Mouse (Mus musculus): Measurements from ENCODE around the gene AU040320. TPM values are rescaled to one million over a fixed set of nuclear protein-coding genes. Genes with fewer than 3 reads are reported as not detected.

Gene AU040320
- total and polyA plus RNA-seq, 3 experiments = 26.7 to 35.5 (median 27.6) TPM

GRCm38 (mm10) chr4:126756766-126757165, 3.4 kb downstream of the AU040320 start:
- TF ChIP-seq POLR2A (IDR thresholded peaks at IDR 0.05; ENCODE audit: insufficient read depth, low read depth, low read length) (no peak), EP300 (IDR thresholded peaks at IDR 0.05; ENCODE audit: insufficient read depth, low read depth, low read length) (no peak), CTCF (IDR thresholded peaks at IDR 0.05) (no peak)
- Histone ChIP-seq H3K27ac (no peak overlapping the region), H3K36me3 (ENCODE audit: control insufficient read depth, insufficient read depth, low read length) (peaks cover 3% of the 10 kb centered on the region), H3K4me1 (ENCODE audit: control insufficient read depth, insufficient read depth, low read length) (peaks cover 4% of the 10 kb centered on the region), H3K27me3 (ENCODE audit: control insufficient read depth, insufficient read depth, low read length) (no peaks in the 10 kb centered on the region), H3K9ac (ENCODE audit: low read depth, low read length) (no peak overlapping the region), H3K4me3 (no peak overlapping the region), H3K79me2 (replicated peaks; ENCODE audit: control insufficient read depth, insufficient read depth, low read length) (no peaks in the 10 kb centered on the region)
- intact Hi-C loops (cut with DNase I) = loop anchor here (10.0 kb wide), 1 partner anchor 208 kb away; the partner anchor contains the start of gene Zmym4
- 20% methylated on average over 4 of the region's 4 CpGs for WGBS
- peak in 1 of 2 experiments; percentile 43 for DNase-seq

GRCm38 (mm10) chr4:126758299-126758698, 5.0 kb downstream of the AU040320 start:
- intact Hi-C loops (cut with DNase I) = loop anchor here (10.0 kb wide), 1 partner anchor 207 kb away; the partner anchor contains the start of gene Zmym4
- Histone ChIP-seq H3K27me3 (ENCODE audit: control insufficient read depth, insufficient read depth, low read length) (no peaks in the 10 kb centered on the region), H3K27ac (no peak overlapping the region), H3K9ac (ENCODE audit: low read depth, low read length) (no peak overlapping the region), H3K4me1 (ENCODE audit: control insufficient read depth, insufficient read depth, low read length) (peaks cover 1% of the 10 kb centered on the region; the same call in 1 of the 2 replicates), H3K4me3 (no peak overlapping the region), H3K36me3 (ENCODE audit: control insufficient read depth, insufficient read depth, low read length) (peaks cover 3% of the 10 kb centered on the region), H3K79me2 (replicated peaks; ENCODE audit: control insufficient read depth, insufficient read depth, low read length) (no peaks in the 10 kb centered on the region)
- 66% methylated on average over 5 of the region's 5 CpGs for WGBS
- TF ChIP-seq POLR2A (IDR thresholded peaks at IDR 0.05; ENCODE audit: insufficient read depth, low read depth, low read length) (no peak), CTCF (IDR thresholded peaks at IDR 0.05) (no peak), EP300 (IDR thresholded peaks at IDR 0.05; ENCODE audit: insufficient read depth, low read depth, low read length) (no peak)
- DNase-seq = no peak

- Histone ChIP-seq H3K79me2 (replicated peaks; ENCODE audit: control insufficient read depth, insufficient read depth, low read length) (no peaks in the 10 kb centered on the region), H3K36me3 (ENCODE audit: control insufficient read depth, insufficient read depth, low read length) (peaks cover 3% of the 10 kb centered on the region), H3K9ac (ENCODE audit: low read depth, low read length) (no peak overlapping the region), H3K27me3 (ENCODE audit: control insufficient read depth, insufficient read depth, low read length) (no peaks in the 10 kb centered on the region), H3K27ac (no peak overlapping the region), H3K4me1 (ENCODE audit: control insufficient read depth, insufficient read depth, low read length) (no peaks in the 10 kb centered on the region), H3K4me3 (no peak overlapping the region)
- 77% methylated on average over 2 of the region's 2 CpGs for WGBS
- no peak for DNase-seq
- TF ChIP-seq POLR2A (IDR thresholded peaks at IDR 0.05; ENCODE audit: insufficient read depth, low read depth, low read length) (no peak), CTCF (IDR thresholded peaks at IDR 0.05) (no peak), EP300 (IDR thresholded peaks at IDR 0.05; ENCODE audit: insufficient read depth, low read depth, low read length) (no peak)
- intact Hi-C loops (cut with DNase I) = loop anchor here (10.0 kb wide), 1 partner anchor 205 kb away; the partner anchor contains the start of gene Zmym4
Measured at GRCm38 (mm10) chr4:126759435-126759834, 6.1 kb downstream of the AU040320 start.

GRCm38 (mm10) chr4:126762586-126763359, 9.4 kb downstream of the AU040320 start:
- no peak overlapping the region for H3K27ac ChIP-seq
- H3K36me3 ChIP-seq (ENCODE audit: control insufficient read depth, insufficient read depth, low read length) = peaks cover 3% of the 10 kb centered on the region
- H3K79me2 ChIP-seq (replicated peaks; ENCODE audit: control insufficient read depth, insufficient read depth, low read length) = no peaks in the 10 kb centered on the region
- no peaks in the 10 kb centered on the region for H3K27me3 ChIP-seq (ENCODE audit: control insufficient read depth, insufficient read depth, low read length)
- intact Hi-C loops (cut with DNase I) = no loop called here
- 75% methylated on average over 11 of the region's 11 CpGs for WGBS
- no peak for DNase-seq
- H3K4me1 ChIP-seq (ENCODE audit: control insufficient read depth, insufficient read depth, low read length) = no peaks in the 10 kb centered on the region
- H3K4me3 ChIP-seq = no peak overlapping the region
- H3K9ac ChIP-seq (ENCODE audit: low read depth, low read length) = no peak overlapping the region
- no peak for TF ChIP-seq POLR2A (IDR thresholded peaks at IDR 0.05; ENCODE audit: insufficient read depth, low read depth, low read length)
- no peak for TF ChIP-seq EP300 (IDR thresholded peaks at IDR 0.05; ENCODE audit: insufficient read depth, low read depth, low read length)
- no peak for TF ChIP-seq CTCF (IDR thresholded peaks at IDR 0.05)

- Histone ChIP-seq H3K4me1 (ENCODE audit: control insufficient read depth, insufficient read depth, low read length) (no peaks in the 10 kb centered on the region), H3K27ac (no peak overlapping the region), H3K79me2 (replicated peaks; ENCODE audit: control insufficient read depth, insufficient read depth, low read length) (no peaks in the 10 kb centered on the region), H3K36me3 (ENCODE audit: control insufficient read depth, insufficient read depth, low read length) (no peaks in the 10 kb centered on the region; the same call in 1 of the 2 replicates), H3K4me3 (no peak overlapping the region), H3K9ac (ENCODE audit: low read depth, low read length) (no peak overlapping the region), H3K27me3 (ENCODE audit: control insufficient read depth, insufficient read depth, low read length) (no peaks in the 10 kb centered on the region)
- TF ChIP-seq POLR2A (IDR thresholded peaks at IDR 0.05; ENCODE audit: insufficient read depth, low read depth, low read length) (no peak), EP300 (IDR thresholded peaks at IDR 0.05; ENCODE audit: insufficient read depth, low read depth, low read length) (no peak), CTCF (IDR thresholded peaks at IDR 0.05) (no peak)
- no peak for DNase-seq
- intact Hi-C loops (cut with DNase I) = no loop called here
- WGBS = 76% methylated on average over 2 of the region's 2 CpGs
Measured at GRCm38 (mm10) chr4:126763483-126763882, 10.1 kb downstream of the AU040320 start.
